Mouse (Mus musculus) frontal cortex, postnatal 10 days (tissue): ENCODE data around the gene Ndst4.

Source experiments
- DNase-seq, 2 experiments: peaks; one replicate each; pipeline ENCODE4 v3.0.0; 2022; ENCODE audit warnings: low spot score in 2 of 2, mixed read lengths in 1 of 2

Ndst4 gene

DNA sequence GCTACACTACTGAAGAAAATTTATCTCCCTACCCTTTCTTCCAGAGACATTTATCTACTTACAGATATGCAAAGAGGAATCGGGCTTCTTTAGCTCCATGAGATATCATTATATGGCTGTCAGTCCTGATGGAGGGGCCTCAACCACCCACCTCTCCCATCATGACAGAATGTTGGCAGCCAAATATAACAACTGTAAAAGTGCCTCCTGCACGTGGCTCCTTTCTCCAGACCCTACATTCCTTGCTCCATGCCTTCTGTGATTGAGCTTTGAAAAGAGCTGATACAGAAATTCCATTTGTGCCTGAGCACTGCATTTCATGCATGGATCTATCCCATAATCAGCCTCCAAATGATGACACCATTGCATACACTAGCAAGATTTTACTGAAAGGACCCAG lies 331.1 kb downstream of the Ndst4 start:
- no peak for DNase-seq

DNA sequence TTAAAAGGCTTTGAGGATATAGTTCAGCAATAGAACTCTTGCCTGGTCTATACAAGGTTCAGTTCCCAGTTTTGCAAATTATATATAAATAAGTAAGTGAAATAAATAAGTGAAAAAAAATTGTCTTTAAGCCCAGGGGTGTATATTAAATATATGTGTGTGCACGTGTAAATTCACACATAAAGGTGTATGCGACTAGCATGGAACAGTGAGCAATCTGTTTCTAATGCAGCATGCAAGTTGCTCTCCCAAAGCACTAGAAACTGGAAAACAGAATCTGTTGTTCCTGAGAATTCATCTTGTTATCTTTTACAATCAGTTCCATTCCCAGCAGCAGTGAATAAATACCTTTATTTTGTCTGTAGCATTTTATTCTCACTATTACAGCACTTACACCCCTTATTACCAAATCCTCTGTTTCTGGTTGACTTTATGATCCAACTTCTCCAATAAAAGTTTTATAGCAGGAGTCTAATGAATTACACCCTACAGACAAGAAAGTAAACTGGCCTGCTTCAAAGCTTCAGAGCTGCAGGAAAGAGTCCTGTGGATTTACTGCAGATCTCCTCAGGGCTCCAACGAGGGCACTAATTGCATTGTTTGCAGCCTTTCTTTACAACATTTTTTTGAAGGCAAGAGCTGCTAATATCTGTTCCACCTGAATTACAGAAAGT lies 340.7 kb downstream of the Ndst4 start:
- DNase-seq: no peak

DNA sequence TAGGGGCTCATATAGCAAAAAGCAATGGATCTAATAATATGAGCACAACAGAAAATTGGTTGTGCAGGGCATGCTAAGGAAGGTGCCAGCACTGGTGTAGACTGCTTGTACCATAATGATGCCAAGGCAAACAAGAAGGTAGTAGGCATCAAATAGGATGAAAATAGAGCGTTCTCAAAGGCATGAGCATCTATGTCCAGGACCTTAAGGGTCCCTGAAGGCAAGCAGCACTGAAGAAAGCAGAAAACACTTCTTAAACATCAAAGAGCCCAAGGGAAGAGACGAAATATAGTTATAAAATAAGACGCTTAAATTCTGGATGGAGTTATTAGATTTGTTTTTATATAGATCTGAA lies 341.2 kb downstream of the Ndst4 start:
- DNase-seq: no peak

DNA sequence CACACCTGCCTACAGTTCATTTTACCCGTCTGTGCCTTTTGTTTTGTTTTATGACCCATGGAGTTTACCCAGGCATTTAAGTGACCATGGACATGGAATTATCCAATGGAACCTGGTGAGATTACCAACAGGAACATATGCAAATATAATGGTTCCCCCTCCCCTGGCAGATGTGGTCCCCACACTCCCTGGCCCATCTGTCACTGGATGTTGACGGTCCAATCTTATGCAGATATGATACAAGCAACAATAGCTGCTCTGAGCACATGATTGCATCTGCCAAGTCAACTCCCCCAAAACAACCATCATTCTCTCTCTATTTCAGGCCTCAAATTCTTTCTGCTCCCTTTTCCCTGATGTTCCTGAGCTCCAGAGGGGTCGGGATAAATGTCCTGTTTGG lies 342.5 kb downstream of the Ndst4 start:
- DNase-seq: no peak

DNA sequence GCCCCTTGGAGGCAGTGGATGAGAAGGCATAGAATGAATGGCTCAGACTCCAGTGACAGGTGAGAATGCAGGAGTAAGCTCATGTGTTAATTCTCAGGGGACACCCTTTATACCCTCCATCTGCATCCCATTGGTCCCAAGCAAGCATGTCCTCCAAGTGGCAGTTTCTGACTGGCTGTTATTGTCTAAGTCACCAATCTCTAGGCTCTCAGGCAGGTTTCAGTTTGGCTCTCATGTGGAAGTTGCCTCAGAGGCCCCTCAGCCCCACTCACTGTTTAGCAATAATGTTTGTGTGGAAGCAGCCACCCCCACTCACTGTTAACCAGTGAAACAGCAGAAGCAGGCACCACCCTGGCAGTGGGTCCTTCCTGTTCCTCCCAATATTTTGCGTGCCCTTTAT lies 353.0 kb downstream of the Ndst4 start:
- no peak for DNase-seq

DNA sequence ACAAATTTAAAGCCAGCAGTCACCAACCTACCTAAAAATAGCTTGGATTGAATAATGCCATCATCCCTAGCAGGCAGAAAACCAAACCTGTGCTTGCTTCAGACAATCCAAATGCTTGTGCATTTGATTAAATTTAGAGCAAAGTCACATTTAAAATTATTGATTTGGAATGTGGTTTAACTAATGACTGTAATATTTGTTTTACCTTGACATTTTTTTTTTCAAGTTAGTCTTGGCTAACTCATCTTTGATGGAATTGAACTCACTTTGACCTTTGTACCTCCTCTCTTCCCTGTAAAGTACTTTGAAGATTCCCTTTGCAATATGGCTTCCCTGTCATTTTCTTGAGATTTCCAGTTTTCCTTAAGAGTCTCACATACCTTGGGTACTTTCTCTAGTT lies 356.8 kb downstream of the Ndst4 start:
- DNase-seq: no peak
